Mouse (Mus musculus): ENCODE results near the gene Slc16a1.

The Slc16a1 gene

DNA sequence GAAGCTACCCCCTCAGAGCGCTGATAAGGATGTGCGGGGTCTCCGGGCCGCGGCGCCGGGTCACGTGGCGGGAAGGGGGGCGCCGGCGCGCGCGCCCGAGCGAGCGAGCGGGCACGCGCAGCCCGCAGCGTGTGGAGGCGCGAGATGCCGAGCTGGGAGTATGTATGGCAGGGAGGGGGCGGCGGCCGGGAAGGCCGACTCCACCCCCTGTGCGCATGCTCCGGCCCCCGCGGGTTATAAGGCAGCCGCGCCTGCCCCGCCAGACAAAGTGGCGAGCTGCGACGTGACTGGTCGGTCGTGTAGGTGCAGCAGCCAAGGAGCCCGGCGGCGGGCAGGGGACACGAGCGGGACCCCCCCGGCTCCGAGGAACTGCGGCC, at the start of gene Slc16a1:
Gene Slc16a1, plus strand, starts transcription at position 266 of the 377 bp plus-strand sequence.
- DNase-seq (ENCODE audit: low spot score): peak; percentile 92

DNA sequence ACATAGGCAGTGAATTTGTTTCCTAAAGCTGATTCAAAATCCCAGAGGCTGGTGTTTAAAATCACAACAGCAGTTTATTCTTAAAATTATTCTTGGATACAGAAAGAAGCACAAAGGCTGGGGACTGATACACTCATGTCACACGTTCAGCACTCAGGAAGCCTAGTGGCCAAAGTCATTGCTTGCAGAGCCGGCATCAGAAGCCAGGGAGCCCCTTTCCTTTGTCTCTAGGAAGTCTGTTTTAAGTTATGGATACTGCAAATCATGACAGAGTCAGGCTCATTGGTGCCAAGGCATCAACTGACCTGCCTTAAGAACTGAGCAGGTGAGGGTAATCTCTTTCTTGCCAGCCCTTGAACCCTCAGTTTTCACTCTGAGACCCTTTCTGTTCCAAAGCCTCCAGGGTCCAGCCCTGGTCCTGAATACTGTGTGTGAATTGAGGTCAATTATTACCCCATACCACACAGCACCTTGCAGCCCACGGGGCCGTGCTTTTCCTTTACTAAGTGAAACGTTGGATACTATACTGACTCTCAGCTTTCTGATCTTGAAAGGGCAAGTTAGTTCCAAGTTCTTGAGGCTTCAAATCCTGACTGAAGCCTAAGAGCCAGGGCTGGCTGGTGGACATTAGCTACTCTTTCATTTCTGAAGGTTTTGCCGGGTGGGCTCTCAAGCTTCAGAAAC, 41.9 kb upstream of the Slc16a1 start:
- DNase-seq (ENCODE audit: low spot score): peak; percentile 44

DNA sequence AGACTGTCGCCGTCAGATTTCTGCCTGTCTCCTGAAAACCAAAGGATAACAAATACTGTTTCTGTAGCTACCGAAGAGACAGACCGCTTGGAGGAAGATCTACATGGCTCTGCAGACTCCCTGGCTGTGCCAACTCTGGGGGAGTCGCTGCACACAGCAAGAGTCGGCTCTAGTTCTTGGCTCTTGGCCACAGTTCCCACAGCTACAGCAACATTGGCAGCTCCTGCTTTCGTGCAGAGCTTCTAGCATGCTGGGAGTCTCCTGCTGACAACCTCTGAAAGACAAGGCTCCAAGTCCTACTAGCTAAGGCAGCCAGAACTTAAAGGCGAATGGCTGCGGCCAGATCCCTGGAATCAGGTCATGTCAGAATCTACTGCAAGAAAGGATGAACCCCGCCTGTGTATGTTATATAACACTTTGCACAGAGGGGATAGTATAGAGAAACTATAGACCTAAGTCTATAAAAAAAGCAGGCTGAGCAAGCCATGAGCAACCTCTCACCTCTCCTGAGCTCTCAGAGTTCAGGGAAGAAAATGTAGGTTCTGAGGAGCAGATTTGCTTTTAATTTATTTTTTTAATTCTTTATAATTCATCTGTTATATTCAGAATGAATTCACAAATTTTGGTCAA, 41.2 kb upstream of the Slc16a1 start:
- peak; percentile 48 for DNase-seq (ENCODE audit: low spot score)

DNA sequence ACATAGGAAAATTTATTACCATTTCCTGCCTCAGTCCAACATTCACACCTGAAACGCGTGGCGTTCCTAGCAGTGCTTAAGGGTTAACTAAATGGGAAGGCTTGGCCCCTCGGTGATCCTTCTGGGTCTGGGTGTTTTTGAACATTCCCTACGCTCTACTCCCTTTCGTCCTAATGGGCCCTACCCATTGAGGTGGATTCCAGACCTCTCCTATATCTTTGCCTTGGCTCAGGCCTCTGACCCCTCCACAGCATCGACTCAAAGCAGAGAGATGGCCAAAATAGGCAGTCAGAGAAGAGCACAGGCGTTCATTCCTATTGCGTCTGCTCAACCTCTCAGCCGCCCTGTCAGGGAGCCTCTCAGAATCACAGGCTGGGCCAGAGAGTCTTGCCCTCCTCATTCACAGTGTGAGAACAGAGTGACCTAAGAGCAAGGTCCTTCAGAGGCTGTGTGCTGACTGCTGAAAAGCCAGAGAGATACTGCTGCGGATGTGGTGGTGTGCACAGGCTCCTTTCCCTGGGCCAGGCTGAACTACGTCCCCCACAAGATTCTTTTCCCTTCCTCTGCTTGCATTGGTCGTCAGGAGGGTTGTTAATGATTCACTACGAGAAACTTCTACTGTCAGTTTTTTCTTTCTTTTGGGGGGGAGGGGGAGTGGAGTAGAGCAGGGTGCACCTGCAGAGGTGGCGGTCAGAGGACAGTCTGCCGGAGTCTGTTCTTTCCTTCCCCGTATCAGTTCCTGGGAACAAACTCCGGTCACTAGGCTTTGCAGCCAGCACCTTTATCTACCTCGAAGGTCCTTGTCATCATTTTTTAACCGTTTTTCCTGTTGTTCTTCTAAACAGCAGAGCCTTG, 38.9 kb upstream of the Slc16a1 start:
- no peak for DNase-seq (ENCODE audit: low spot score)

DNA sequence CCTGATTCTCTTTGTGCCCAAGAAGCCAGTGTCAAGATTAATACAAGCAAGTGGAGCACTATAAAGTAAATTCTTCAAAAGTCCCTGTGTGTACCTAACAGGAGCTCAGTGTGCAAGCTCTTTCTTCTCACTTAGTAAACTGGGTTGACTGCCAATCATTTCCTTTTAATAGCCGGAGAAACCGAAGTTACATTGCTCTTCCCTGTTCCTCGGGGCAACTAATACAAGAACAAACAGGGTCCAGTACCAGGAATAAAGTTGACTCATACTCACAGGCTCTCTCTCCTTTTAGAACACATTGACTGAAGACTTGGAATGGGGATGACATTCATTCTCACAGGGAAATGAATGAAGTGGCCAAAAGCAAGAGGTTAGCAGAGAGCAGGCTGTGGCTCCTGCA, 37.8 kb upstream of the Slc16a1 start:
- DNase-seq (ENCODE audit: low spot score): no peak

DNA sequence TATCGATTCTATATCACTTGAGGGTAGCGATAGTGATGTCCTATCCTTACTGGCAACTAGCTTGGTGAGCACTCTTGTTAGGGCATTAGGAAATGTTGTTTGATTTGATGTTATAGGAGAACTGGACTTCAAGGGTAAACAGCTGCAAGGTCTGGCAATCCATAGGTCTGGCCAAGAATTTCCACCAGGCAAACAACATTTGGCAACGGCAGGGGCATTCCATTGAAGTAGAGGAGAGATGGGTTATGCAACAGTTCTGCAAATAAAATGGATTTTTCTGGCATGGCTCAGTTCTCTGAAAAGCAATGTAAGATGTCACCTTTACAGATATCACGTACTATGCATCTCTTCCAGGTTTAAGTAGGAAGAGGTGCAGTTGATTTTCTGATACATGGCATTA, 36.8 kb upstream of the Slc16a1 start:
- DNase-seq (ENCODE audit: low spot score): no peak

DNA sequence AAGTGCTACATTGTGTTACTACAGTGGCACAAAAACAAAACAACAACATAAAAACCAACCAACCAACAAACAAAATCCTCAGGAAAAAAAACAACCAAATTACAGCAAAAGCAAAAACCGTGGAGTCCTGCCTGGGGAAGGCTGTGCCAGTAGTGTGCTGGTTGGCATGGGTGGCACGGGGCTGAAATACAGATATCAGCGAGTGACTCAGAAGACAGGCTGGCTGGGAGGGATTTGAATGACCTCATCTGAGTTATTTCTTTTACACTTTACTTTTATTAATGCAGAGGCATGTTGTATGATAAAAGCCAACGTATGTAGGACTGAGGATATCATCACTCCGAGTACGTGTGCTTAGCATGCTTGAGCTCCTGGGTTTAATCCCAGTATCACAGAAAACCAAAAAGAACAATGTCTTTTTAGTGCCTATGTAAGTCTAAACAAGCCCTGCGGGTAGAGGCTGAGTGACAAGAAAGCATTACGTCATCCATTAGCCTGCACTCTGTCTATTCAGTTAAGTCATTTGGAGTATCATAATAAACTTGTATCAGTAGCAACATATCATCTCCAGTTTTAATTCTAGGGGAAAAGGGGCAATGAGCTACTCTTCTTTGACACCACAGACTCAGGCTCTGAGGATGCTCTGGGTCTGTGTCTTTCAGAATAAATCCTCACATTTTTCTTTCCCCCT, 28.6 kb upstream of the Slc16a1 start:
- DNase-seq (ENCODE audit: low spot score): peak; percentile 48

DNA sequence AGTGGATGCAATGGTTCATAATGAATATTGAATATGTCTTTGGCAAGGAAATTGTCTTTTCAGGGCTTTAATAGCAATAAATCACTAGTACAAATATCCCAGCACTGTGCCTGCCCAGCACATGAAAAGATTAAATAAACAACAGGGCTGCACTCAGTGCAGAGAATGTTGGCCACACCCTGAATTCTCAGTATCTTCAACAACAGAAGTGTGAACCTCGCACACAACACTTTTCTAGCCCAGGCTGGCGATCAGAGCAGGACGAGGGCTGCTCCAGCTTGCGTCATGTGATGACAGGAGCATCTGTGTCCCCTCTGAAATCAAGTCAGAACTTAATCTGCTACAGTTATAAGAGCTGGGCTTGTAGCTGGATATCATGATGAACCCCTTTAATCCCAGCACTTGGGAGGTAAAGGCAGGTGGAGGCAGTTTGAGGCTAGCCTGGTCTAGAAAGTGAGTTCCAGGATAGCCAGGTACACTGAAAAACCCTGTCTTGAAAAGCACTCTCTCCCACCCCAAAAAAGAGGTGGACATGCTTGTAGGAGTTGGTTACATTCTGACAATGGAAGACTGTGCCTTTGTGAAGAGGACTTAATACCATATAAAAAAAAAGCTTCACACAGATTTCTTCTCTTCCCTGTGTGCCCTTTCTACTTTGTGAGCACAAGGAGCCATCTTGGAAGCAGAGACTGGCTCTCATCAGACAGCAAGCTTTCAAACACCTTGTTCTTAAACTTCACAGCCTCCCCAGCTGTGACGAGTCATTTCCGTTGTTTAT, 27.8 kb upstream of the Slc16a1 start:
- DNase-seq (ENCODE audit: low spot score): no peak

DNA sequence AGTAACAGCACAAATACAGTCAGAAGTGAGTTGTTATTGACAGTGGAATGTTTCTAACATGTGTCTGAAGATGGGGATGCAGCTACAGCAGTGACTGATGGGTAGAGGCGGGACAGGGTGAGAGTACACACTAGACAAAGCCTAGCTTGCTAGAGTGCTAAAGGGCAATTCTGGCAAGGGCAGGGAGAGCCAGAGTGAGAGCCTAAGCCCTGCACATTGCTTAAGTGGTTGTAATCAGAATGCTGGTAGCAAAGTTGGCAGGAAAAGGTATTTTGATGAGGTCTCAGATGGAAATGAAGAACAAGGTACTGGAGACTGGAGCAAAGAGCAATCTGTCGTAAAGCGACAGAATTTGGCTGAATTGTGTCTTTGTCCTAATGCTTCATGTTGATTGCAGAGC, 26.5 kb upstream of the Slc16a1 start:
- DNase-seq (ENCODE audit: low spot score): no peak

DNA sequence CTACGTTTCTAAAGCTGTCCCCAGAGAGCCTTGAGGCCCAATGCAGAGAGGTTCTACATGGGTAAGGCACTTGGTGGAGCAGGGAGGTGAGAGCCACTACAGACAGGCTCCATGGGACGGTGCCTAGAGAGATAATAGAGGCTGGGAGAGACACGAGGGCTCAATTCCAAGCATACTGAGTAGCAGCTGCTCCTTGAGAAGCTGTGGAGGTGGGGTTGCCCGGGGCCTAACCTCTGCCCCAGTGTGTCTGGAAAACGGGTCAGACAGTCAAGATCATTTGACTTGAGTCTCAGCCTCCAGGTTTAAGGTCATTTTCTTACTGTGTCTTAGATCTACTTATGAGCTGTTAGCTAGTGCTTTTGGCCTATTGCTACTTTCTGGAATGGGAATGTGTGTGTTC, 25.4 kb upstream of the Slc16a1 start:
- no peak for DNase-seq (ENCODE audit: low spot score)

DNA sequence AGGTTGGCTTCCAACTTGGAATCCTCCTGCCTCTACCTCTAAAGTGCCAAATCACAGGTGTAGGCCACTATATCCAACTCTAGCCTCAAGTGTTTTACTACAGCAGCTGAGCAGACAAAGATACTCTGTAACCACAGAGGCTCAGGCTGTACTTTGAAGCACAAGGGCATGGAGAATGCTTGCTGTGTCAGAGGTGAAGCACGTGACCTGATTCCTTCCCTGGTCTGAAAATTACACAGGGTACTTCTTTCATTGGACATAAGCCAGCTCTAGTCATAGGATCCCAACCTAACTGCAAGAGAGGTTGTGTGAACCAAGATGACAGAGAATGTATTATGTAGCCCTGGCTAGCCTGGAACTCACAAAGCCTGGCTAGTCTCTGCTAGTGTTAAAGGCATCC, 24.4 kb upstream of the Slc16a1 start:
- no peak for DNase-seq (ENCODE audit: low spot score)

DNA sequence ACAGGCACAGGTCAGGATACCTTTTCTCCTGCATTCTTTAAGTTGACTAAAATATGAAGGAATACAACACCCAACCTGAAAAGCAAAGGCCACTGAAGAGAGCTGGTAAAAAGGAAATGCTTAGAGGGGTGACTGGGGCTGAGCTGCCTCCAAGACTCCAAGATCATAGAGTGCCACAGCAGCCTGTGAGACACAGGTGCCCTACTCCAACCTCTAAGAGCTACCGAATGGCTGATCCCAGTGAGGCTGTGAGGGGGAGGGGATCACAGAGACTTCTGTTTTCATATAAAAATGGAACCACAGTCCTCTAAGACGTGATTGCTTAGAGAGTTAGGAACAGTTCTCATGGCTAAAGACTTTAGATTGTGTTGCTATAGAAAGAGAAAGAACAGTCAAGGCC, 23.3 kb upstream of the Slc16a1 start:
- no peak for DNase-seq (ENCODE audit: low spot score)

DNA sequence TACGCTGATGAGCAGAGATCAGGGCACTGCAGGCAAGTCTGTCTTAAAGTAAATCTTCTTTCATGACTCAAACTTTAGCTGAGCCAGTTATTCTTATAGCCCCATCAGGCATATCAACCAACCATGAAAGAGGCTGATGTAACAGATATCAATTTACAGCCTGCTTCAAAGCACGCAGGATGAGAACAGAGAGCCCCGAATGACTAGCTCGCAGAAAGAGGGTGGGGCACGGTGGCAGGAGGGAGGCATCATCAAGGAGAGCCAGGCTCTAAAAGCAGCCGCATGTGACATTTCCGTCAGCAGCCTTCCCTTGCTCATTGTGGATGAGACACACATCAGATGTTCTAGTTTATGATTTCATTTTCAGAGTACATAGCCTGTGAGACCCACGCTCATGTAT, 22.3 kb upstream of the Slc16a1 start:
- DNase-seq (ENCODE audit: low spot score): peak; percentile 69

DNA sequence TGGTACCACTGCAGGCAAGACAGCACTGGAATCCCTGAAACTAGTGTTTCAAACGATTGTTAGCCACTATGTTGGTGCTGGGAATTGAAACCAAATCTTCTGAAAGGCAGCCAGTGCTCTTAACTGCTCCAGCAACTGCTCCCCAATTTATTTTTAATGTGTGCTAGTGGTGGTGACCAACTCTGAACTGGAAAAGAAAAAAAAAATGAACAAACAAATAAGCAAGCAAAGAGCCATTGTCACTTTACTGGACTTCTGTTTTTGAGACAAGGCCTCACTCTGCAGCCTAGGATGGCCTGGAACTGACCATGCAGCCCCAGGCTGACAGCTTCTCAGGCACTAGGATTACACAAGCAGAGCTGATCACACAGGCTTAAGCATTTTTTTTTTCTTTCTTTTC, 16.6 kb upstream of the Slc16a1 start:
- DNase-seq (ENCODE audit: low spot score): no peak

DNA sequence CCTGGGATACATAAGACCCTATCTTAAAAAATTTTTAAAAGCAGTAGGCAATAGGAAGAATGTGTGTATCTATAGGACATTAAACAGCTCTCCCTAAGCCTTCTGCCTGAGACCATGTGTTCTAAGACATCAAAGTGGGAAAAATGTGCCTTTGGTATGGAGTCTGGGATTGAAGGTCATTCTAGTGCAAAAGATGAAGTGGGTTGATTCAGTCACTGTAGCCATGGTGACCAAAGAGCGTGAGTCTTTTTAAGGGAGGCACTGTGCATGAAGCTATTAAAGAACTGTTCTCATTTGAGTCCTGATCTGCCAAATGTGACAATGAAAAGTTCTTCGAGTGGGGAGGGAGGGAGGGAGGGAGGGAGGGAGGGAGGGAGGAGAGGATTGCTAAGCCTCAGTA, 8.7 kb upstream of the Slc16a1 start:
- no peak for DNase-seq (ENCODE audit: low spot score)

DNA sequence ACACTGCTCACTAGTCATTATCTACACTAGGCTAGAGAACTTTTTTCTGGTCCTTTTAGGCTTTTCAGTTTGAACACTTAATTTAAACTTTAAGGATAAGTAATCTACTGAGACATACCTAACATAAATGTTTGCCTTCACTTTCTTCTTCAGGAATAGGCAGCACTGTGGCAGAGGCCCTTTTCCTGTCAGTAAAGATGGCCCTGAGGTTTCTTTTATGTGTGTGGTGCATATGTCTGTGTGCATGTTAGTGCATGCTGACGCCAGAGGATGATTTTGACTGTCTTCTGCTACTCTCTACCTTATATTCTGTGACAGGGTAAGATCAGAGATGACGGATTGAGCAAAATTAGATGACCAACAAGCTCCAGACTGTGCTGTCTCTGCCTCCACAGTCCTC, 7.5 kb upstream of the Slc16a1 start:
- DNase-seq (ENCODE audit: low spot score): no peak

DNA sequence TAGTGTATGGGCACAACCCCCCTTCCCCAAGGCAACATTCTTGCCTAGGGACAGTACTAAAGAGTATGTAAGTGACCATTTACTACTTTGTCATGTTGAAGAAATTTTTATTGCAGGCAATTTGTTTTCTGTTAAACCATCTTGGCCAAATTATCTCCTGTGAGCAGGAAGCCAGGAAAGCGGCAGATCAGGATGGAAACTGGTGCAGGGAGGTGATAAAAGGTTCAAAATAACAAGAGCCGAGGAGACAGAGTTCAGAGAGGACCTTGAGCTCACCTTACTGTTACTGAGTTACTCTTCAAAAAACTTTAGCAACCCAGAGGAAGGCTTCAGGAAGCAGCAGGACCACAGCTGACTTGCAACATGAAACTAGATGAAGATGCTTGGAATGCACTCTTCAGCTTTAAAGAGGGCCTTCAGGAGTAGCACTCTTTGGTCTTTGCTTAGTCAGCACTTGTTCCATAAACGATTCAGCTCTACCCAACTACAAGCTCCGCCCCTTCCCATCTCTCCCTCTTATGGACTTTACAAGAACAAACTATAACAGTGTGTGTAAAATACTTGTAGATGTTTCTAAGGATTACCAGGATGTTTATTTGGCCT, 5.8 kb upstream of the Slc16a1 start:
- DNase-seq (ENCODE audit: low spot score): no peak

DNA sequence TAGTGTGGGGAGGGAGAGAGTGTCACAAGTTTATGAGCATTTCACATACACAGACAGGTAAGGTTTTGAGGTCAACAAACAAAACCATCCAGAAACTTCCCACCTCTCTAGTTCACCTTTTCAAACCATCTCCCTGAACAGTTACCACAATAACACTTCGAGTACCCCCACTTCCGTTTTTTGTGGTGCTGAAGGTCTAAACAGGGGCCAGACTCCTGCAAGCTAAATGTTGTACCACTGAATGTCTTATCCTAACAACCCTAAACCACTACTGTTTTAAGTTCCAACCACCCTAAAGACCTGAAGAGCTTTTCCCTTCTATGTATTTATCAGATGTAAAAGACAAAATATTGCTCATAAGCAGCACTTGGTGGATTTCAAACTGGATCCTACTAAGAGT, 2.0 kb upstream of the Slc16a1 start:
- no peak for DNase-seq (ENCODE audit: low spot score)

DNA sequence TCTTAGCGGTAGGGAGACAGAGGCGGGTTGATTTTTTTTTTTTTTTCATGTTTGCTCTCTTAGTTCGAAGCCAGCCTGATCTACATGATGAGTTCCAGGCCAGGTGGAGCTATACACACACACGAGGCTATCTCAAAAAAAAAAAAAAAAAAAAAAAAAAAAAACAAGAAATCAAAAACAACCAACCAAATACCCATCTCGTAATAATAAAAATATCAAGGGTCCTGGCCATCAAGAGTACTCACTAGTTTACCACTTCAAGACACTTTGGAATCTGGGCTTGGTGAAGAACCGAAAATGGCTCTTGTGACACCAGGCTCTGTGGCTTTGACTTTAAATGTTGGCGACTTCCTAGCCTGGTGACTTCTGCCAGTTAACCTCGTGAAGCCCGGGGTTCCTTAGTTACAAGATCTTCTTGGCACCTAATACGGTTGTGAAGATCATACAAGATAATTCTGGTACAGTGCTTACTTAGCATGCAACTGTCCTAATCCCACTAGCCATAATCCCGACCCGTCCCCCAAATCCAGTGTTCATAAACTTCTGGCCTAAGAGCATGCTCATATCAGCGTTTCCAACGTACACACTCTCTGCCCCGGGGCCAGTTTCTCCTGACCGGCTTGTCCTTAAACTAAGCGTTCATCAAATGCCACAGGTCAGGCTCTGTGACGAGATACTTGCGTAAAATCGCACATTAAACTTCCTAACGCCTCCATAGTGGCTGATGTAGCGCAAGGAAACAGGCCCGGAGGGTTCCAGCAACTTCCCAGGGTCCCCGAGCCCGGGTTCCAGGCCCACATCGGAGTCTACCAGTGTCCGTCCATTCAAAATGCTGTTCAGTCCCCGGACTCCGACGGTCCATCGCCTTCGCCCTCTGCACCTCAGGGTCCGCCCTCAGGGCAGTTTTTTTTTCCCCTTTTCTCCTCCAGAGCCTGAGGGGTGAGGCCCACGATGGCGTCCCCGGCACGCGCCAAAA, 753 bp upstream of the Slc16a1 start:
- no peak for DNase-seq (ENCODE audit: low spot score)

Measured in MN1 (cell line).